Mouse (Mus musculus) urinary bladder, postnatal 14 days (tissue): ENCODE results near the gene Jph2.

Experiments
- DNase-seq: peaks from one replicate; pipeline ENCODE4 v3.0.0; 2021; ENCODE audit warnings: low spot score

Gene Jph2

DNA sequence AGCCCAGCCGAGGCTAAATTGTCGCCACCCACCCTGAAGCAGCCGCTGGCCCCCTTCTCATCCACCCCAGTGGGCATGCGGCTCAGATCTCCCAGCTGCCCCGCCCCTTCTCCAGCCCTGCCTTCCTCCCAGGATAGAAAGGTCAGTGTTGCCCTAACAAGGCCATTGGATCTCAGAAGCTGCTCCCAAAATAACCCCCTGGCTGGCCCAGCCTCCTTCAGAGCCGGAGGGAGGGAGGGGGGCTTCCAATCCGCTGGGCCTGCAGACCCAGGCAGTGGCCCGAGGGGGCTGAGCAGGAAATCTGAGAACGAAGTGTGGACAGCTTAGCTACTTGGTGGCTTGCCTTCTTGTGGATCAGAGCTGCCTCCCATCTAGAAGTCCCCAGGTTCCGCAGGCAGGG is at the start of gene Jph2:
Gene Jph2, minus strand, starts transcription at position 89 of the 400 bp plus-strand sequence.
- peak; percentile 60 for DNase-seq

DNA sequence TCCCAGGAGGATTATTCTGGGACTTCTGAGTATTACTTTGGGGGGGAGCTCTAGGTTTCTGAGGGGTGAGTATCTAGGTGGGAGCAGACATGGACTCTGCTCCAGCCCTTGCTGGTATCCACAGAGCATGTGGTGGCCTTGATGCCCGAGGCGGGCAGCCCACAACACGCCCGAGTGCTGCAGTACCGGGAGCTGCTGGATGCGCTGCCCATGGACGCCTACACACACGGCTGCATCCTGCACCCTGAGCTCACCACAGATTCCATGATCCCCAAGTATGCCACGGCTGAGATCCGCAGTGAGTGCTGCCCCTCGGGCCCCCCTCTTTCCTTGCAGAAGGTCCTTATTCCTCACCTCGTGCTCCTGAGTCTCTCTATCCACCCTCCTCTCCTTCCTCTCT is 49.6 kb upstream of the Jph2 start:
- DNase-seq: no peak

DNA sequence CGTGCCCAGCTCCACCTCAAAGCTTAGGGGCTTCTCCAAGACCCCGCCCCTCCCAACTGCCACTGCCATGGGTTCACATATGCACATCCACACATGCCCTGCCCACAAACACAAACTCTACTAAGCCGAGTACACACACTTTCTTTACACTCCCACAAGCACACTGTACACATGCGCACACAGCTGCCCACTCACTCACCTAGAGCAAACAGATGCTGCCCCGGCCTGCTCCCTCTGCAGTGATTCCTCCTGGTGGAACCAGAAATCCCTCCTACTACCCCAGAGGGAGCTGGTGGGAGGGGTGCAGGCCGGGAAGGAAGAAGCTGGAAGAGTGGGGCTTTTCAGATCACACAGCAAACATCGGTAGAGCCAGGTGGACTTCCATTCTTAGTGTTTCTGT is 46.2 kb upstream of the Jph2 start:
- DNase-seq: no peak

DNA sequence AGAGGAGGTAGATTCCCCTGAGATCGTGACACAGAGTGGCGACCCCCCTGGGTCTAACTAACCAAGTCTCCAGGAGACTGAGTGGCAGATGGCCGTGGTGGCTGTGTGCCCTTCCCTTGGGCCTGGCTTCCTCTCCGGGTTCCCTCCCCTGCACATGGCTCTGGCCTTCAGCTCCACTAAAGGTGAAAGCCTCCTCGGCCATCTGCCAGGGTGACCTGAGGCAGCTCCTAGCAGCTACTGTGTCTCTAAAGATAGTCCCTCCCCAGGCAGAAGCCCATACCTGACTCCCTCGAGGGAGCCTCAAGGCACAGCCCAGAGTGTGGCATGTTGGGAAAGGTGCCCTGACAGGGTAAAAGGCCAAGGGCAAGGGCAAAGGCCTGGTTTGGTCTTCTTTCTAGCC is 45.8 kb upstream of the Jph2 start:
- no peak for DNase-seq

DNA sequence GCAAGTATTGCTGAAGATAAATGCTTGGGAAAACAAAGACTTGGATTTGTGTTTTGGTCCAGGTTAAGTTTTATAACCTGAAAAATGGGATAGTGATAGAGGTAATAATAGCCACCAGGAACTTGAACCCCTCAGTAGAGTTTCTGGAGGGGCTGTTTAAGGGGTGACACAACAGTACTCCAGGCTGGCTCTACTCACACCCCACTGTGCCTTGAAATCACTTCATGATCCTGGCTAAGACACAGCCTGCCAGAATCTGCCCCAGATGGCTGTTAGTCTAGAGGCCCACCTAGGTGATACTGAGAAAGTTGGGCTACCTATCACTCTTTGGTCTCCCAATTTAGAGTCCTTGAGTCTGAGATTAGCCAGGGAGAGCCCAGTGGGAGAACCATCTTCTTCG is 41.7 kb upstream of the Jph2 start:
- DNase-seq: no peak

DNA sequence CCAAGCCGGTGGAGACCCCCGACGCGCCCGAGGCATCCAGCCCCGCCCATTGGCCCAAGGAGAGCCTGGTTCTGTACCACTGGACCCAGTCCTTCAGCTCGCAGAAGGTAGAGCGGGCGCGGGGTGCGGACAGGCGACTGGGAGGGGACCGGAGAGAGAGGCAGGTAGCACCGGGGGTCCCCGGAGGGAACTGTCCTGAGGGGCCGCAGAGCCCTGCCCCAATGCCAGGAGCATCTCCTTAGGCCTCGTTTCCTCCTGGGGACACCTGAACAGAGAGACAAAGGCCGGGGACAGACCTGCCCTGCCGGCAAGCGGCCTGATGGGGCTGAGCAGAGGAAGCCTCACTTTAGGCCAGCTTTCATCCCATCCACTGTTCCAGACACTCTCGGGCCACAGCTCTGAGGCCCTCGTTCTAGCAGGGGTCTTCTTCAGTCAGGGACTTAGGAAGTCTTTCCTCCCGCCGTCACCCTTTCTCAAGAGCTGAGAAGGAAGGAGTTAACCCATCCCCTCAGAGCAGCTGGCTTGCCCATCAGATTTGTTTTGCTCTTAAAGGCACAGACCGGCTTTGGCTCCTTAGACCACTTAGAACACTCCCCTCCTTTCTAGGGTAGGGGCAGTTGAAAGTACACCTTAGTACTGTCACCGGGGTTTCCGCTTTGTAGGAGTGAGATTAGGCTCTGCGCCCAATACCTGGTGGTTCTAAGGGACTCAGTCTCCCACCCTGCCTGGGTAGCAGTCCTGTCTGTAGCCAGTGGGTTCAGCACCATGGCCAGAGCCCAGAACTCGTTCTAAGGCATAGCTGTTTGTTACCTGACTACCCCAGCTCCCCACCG is 41.0 kb upstream of the Jph2 start:
- DNase-seq: peak; percentile 40

DNA sequence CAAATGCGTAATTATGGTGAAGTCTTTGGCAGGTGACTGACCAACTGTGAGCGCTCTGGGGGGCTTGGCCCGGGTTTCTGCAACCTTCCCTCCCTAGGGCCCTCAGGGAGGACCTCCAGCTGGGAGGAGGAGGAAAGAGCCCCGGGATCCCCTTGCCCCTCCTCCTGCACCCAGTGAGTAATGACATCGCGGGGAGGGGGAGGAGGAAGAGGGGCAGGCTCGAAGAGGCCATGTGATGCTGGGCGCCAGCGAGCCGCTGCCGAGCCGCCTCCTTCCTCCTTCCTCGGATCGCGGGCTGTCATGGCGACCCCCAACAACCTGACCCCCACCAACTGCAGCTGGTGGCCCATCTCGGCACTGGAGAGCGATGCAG is 40.4 kb upstream of the Jph2 start, which contains the start of gene Gdap1l1:
Gene Gdap1l1, plus strand, starts transcription at position 231 of the 373 bp plus-strand sequence.
- no peak for DNase-seq

DNA sequence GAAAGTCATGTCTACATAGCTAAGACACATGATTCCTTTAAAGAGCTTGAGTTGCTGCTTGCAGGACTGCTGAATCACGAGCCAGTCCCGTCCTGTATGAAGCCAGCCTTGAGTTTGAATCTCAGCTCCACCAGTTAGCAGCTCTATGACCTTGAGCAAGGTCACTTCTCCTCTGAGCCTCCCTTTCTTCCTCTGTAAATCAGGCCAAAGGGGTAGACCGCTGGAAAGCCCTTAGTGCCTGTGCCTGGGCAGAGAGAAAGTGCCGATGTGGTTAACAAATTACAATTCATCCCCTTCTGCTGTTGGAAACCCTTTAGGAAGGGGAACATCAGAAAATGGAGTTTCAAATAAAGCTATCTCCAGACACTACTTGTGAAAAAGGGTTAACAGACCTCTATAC is 40.0 kb upstream of the Jph2 start:
- no peak for DNase-seq

DNA sequence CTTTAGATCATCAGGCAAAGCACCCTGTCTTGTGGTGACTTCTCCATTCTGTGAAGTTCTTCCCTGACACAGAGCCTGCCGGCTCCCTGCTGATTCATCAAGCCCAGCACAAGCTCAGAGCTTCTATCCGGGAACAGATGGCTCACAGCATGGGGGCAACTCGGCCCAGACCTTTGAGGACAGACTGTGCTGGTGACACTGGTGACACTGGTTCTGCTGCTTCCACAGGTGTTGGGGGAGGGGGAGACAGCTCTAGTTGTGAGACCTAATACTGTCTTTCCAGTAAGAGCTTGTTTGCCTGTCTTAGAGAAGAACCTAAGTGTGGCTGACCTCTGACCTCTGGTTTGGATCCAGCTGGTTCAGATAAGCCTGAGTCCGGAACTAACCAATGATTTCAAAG is 36.2 kb upstream of the Jph2 start:
- DNase-seq: no peak

DNA sequence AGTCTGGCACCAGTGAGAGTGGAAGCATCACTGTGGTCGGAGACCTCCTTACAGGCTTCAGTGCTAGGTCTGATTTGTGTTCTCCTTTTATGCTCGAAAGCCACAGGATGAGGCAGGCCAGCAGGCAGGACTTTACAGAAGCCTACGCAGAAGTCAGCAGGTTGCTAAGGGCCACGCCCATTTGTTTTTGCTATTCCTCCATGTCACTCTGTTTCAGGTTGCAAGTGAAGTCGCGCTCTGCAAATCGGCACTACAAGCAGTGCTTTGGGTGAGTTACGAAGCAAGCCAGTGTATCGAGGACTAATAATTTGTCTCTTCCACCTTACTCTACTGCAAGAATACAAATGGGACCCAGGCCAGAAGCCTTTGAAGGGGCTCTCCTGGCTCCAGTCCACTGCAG is 33.5 kb upstream of the Jph2 start:
- no peak for DNase-seq

DNA sequence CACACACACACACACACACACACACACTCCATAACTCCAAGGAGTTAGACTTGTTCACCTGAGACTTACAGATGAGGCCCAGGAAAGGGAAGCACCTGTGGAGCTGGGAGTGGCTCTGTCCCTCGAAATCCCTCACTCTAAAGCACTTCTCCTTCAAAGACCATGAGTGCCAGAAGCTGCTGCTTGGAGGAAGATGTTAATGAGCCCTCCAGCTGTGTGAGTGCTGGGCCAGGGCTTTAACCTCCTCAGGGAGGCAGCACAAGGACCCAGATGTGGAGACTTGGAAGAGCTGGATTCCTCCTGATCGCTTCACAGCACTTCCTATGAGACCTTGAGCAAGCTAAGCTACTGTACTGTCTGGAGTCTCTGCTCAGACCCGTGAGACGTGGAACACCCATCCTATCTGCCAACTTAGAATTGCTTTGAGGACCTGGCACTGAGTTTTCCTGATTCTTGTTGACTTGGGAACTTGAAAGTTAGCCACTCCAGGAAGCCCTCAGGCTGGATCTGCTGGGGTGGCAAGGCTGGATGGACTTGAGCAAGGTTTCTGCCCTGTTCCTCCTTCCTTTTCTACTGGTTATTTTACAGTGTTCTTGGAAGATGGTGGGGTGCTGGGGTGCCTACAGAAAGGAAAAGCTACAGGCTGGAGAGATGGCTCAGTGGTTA is 30.7 kb upstream of the Jph2 start:
- no peak for DNase-seq

DNA sequence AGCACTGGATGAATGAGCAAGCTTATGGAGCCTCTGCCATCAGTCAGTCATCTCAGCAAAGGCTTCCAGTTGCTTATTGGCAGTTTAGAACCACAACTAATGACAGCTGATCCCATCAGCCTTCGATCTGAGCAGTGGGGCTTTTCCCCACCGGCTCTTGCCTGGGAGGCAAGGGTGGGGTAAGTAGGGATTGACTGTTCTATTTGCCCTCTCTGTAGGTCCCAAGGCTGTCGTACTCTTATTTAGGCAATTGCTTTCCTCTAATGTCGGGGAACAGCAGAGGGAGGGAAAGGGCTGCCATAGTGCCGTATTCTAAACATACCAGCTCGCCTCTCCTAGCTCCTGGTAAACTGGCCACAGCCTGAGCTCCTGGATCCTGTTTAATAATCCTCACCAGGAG is 26.8 kb upstream of the Jph2 start, which contains the start of gene Oser1:
Gene Oser1, minus strand, starts transcription at position 101 of the 400 bp plus-strand sequence.
- no peak for DNase-seq

DNA sequence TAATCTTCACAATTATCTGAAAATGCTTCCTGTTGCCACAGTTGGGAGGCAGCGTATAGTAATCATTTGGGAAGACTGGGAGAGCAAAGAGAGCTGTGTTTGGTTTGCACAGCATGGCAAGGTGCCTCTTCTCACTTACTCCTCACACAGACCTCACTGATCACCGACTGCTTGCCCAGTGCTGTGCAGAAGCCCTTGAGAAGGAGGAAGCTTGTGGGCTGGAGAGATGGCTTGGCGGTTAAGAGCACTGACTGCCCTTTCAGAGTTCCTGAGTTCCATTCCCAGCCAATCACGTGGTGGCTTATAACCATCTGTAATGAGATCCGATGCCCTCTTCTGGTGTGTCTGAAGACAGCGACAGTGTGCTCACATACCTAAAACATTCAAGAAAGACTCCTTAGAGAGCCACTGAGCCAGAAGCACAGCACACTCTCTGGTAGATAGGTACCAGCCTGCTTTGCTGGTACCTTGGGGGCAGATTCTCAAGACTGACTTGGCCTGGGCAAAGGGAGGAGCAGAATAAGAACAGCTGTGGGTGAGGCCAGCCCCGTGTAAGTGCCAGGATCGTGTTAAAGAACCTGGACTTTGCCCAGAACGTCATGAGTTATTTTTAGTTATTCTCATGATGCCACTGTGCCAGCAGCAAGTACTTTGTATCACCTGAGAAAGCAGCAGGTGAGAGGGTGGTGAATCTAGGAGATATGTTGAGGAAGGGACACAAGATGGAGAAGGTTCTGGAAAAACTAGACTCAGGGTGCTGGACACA is 25.3 kb upstream of the Jph2 start:
- no peak for DNase-seq

DNA sequence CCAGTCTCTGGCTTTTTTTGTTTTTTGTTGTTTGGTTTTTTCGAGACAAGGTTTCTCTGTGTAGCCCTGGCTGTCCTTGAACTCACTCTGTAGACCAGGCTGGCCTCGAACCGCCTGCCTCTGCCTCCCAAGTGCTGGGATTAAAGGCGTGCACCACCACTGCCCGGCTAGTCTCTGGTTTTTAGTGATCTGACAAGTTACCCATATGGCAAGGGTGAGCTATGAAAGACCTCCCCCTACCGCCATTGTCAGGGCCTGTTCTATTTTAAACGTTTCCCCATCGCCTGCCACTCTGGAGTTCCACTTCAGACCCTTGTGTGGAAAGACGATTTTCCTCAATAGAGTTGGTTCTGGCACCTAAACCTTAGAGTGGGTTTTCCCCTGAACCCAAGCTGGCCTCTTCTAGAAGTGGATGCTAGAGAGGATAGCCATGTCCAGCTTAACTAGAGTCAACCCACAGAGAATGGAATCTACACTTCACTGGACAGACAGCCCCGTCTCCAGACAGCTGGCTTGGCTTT is 22.6 kb upstream of the Jph2 start:
- no peak for DNase-seq

DNA sequence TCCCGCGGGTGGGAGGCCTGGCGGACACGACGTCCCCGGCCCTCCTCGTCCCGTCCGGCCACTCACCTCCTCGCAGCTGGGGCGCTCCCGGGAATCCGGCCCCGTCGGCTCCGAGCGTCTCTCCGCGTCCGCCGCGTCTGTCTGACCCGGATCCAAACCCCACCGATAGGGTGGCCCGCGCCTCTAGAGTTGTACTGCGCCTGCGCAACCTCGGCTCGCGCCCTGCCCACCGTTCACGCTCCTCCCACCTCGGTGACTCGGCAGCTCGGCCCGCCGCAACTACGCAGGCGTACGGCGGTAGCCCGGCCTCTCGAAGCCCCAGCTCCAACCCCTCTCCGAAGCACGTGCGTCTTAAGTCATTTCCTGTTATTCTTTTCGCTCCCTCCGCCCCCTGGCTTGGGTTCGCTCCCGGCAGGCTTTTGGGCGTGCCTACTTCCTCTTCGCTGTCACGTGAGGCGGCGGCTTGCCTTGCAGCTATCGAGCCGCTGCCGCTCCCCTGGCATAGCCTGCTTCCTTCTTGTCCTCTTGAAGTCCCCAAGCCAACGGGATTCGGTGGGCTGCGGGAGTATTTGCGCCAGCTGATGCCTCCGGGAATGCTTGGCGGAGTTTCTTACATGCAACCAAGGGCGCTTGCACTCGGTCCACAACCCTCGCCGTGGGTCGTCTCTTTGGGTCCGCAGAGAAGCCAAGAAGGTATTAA is 21.7 kb upstream of the Jph2 start:
- DNase-seq: peak; percentile 99

DNA sequence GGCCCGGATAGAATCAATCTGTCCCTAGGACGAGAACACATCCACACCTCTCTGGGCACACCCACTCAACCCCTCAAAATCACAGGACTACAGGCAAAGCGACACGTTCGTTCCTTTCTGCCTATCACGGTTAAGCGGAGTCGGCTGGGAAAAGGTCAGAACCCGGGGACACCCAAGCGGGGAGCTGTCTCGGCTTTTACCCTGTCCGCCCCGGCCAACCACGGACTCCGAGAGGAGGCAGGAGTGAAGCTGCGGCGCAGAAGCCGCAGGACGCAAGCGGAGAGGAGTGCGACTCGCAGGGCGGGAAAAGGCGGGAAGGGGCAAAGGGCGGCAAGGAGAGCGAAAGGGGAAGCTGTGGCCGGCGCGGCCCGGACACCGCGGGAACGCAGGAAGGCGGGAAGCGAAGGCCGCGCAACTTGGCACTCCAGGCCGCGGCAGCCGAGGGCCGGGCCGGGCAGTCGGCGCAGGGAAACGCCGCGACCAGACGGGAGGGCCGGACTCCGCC is 21.1 kb upstream of the Jph2 start:
- DNase-seq: no peak

DNA sequence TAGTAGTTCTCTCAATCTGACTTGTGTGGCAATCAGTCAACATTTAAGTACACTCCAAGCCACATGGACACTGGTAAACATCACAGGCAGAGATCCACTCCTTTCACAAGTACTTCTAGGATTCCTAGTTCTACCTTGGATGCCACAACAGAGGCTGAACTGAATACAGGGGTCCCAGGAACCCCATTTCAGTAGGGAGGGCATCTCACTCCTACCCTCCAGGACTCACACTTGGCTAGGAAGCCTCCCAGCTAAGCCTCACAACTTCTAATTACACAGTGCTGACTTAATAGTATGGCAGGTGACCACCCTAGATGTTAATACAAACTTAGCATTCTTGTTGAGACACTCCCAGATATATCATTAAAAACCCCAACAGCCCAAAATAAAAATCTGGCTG is 20.0 kb upstream of the Jph2 start:
- DNase-seq: no peak

DNA sequence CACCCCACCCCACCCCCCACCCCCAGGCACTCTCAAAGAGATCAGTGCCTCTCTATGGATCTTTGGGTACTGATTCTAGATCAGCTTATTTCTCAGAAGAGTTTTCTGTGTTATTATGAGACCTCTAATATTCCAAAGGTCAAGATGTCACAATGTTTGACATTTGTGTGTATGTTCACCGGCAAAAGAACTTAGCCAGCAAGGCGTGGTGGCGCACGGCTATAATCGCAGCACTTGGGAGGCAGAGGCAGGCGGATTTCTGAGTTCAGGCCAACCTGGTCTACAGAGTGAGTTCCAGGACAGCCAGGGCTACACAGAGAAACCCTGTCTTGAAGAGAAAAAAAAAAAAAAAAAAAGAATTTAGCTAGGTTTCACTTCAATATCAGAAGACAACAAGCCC is 19.2 kb upstream of the Jph2 start:
- DNase-seq: no peak

DNA sequence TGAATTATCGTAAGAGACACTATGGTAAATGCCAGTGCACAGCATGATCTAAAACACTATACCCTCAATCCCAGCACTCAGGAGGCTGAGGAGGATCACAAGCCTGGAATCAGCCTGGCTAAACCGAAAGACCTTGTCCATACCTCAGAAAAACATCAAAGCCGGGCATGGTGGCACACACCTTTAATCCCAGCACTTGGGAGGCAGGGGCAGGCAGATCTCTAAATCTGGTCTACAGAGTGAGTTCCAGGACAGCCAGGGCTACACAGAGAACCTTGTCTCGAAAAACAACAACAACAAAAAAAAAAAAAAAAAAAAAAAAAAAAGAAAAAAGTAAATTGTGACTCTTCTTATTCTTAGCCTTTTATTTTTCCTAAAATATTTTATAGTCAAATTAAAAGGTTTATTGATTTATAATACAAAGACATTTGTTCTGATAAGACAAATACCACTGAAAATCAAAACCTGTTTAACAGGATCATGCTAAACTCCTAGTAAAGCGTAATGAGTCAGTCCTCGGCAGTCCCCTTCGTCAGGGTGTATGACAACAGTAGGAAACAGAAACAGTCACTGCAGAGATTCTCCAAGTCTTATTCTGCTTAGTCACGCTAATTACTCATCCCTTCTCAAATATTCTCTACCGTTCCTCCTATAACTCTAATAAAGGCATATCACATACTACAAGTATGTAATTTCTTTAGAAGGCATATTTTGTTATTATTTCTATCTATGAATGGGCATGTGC is 15.2 kb upstream of the Jph2 start:
- no peak for DNase-seq

DNA sequence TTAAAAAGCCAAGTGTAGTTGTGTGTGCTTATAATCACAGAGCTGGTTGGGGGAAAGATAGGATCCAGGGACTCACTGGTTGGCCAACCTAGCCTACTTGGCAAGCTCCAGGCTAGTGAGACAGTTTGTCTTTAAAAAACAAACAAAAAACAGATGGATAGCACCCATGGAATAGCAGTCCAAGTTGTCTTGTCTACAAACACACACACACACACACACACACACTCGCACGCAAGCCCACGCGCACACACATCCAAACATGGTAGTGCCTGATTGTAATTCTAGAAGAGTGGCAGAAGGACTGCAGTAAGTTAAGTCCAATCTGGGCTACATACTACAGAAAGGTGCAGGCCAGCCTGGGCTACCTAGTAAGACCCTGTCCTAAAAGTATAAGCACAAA is 14.6 kb upstream of the Jph2 start:
- no peak for DNase-seq

DNA sequence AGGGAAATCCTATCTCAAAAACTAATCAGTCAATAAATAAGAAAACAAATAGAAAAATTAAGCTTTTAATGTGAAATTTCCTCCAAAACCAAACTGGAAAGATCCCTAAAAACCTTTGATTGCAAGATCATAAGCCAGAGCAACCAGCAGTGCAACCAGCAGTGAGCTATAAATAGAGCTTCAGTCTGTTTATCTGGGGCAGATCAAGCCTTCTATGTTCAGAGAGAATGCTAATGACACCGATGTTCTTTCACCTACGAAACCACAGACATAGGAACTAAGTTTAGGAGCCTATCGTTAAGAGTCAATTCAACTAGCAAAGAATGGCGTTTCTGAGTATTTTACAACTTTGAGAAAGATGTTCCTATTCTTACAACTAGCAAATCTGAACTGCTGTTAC is 14.0 kb upstream of the Jph2 start:
- no peak for DNase-seq
